Mouse (Mus musculus) megakaryocyte progenitor cell, adult 5-6 weeks (primary cell): Measurements from ENCODE around the gene Creb3l2. TPM values are rescaled to one million over a fixed set of nuclear protein-coding genes. Genes with fewer than 3 reads are reported as not detected.
"Not testable (repeated sequence)": the region's sequence is repeated elsewhere in the genome, so short reads cannot be mapped to it uniquely, and the experiment has no call there.

Source experiments
- ATAC-seq: replicated peaks from 2 replicates; pipeline ENCODE4 v1.8.0; 2016; ENCODE audit warnings: mild to moderate bottlenecking, moderate TSS enrichment, inconsistent platforms; ENCODE audit not compliant: poor library complexity
- total RNA-seq, 2 experiments: library from RNA; stranded (forward) in 1 of 2; stranded (reverse) in 1 of 2; fragments of 157-497, 149-512 nt in 1 of 2; fragments of 200-1000 nt in 1 of 2; gene quantifications; 2 replicates each; pipeline versions ENCODE4 v1.2.3 to v1.2.4; 2015 to 2017

The Creb3l2 gene
- total RNA-seq (2015) (9.3 and 11.2 TPM in 2 replicates), total RNA-seq (2017) (2.2 and 2.9 TPM in 2 replicates)

- peak; percentile 94 for ATAC-seq
These were observed at the start of gene Creb3l2 for GRCm38 (mm10) chr6:37442041-37442667. Gene Creb3l2 (minus strand): TSS chr6:37442146.

GRCm38 (mm10) chr6:37486502-37486901 is 44.6 kb upstream of the Creb3l2 start:
- ATAC-seq, result no peak

- ATAC-seq, result no peak
These were observed 42.7 kb upstream of the Creb3l2 start for GRCm38 (mm10) chr6:37484588-37485070.

GRCm38 (mm10) chr6:37483262-37483661 is 41.3 kb upstream of the Creb3l2 start:
- ATAC-seq, result no peak

GRCm38 (mm10) chr6:37481147-37481546 is 39.2 kb upstream of the Creb3l2 start:
- no peak for ATAC-seq

- ATAC-seq, result no peak
These were observed 38.1 kb upstream of the Creb3l2 start for GRCm38 (mm10) chr6:37480008-37480407.

- ATAC-seq, result no peak
These were observed 36.5 kb upstream of the Creb3l2 start for GRCm38 (mm10) chr6:37478481-37478880.

- ATAC-seq, result peak; percentile 50
These were observed 31.9 kb upstream of the Creb3l2 start for GRCm38 (mm10) chr6:37473674-37474342.

GRCm38 (mm10) chr6:37470216-37470615 is 28.3 kb upstream of the Creb3l2 start:
- no peak for ATAC-seq

GRCm38 (mm10) chr6:37465847-37466246 is 23.9 kb upstream of the Creb3l2 start:
- no peak for ATAC-seq

GRCm38 (mm10) chr6:37465356-37465755 is 23.4 kb upstream of the Creb3l2 start:
- ATAC-seq, result no peak

- peak; percentile 17; the same call in 1 of the 2 replicates for ATAC-seq
These were observed 22.6 kb upstream of the Creb3l2 start for GRCm38 (mm10) chr6:37464585-37464984.

- ATAC-seq, result peak; percentile 100
These were observed 21.9 kb upstream of the Creb3l2 start for GRCm38 (mm10) chr6:37463517-37464482.

- no peak for ATAC-seq
These were observed 18.7 kb upstream of the Creb3l2 start for GRCm38 (mm10) chr6:37460681-37461080.

- not testable (repeated sequence) for ATAC-seq
These were observed 17.7 kb upstream of the Creb3l2 start for GRCm38 (mm10) chr6:37459656-37460055.

- ATAC-seq, result peak; percentile 74
These were observed 16.2 kb upstream of the Creb3l2 start for GRCm38 (mm10) chr6:37457990-37458655.

- peak; percentile 57; the same call in 1 of the 2 replicates for ATAC-seq
These were observed 13.6 kb upstream of the Creb3l2 start for GRCm38 (mm10) chr6:37455540-37455939.

- no peak for ATAC-seq
These were observed 11.1 kb upstream of the Creb3l2 start for GRCm38 (mm10) chr6:37453047-37453446.

- ATAC-seq, result no peak; the same call in 1 of the 2 replicates
These were observed 9.7 kb upstream of the Creb3l2 start for GRCm38 (mm10) chr6:37451664-37452063.

- peak; percentile 94 for ATAC-seq
These were observed 5.9 kb upstream of the Creb3l2 start for GRCm38 (mm10) chr6:37447704-37448466.
